Mouse (Mus musculus) midbrain, embryonic 14.5 days (tissue): ENCODE measurements around the gene Capn11. TPM values are rescaled to one million over a fixed set of nuclear protein-coding genes. Genes with fewer than 3 reads are reported as not detected.
A peak's percentile ranks its signal among the peaks of the same experiment; 100 is the strongest.

ENCODE experiments used
- ATAC-seq: fragments of 200-750 bp; cut with Nextera tagmentation; 2 replicates; pipeline ENCODE4 v1.8.0; 2017; ENCODE audit warnings: moderate number of reproducible peaks, moderate library complexity; ENCODE audit not compliant: low FRiP score, low TSS enrichment
- DNase-seq: peaks from one replicate; pipeline ENCODE4 v3.0.0-alpha.2; 2015
- H3K27ac ChIP-seq: fragments of 300-500 bp; sonication (generic); replicated peaks from 2 replicates; pipeline ENCODE4 v1.5.1; 2014; ENCODE audit warnings: mild to moderate bottlenecking, low read depth, low read length, moderate library complexity
- H3K27me3 ChIP-seq: fragments of 300-500 bp; sonication (generic); 2 replicates; pipeline ENCODE4 v1.6.1; 2014; ENCODE audit warnings: low read length, control low read depth, mixed read lengths; ENCODE audit not compliant: control insufficient read depth, insufficient read depth
- H3K36me3 ChIP-seq: fragments of 300-500 bp; sonication (generic); 2 replicates; pipeline ENCODE4 v1.6.1; 2014; ENCODE audit warnings: low read length, control low read depth; ENCODE audit not compliant: control insufficient read depth, insufficient read depth
- H3K4me1 ChIP-seq: fragments of 300-500 bp; sonication (generic); 2 replicates; pipeline ENCODE4 v1.6.1; 2014; ENCODE audit warnings: mild to moderate bottlenecking, antibody characterized with exemption, low read length, control low read depth; ENCODE audit not compliant: control insufficient read depth, insufficient read depth
- H3K4me2 ChIP-seq: fragments of 300-500 bp; sonication (generic); 2 replicates; pipeline ENCODE4 v1.6.1; 2014; ENCODE audit warnings: mild to moderate bottlenecking, low read length, moderate library complexity
- H3K4me3 ChIP-seq: fragments of 300-500 bp; sonication (generic); replicated peaks from 2 replicates; pipeline ENCODE4 v1.5.1; 2014; ENCODE audit warnings: low read depth, low read length
- H3K9ac ChIP-seq: fragments of 300-500 bp; sonication (generic); replicated peaks from 2 replicates; pipeline ENCODE4 v1.6.1; 2014; ENCODE audit warnings: mild to moderate bottlenecking, low read length, moderate library complexity
- H3K9me3 ChIP-seq: fragments of 300-500 bp; sonication (generic); 2 replicates; pipeline ENCODE4 v1.6.1; 2016; ENCODE audit warnings: low read length, control low read depth, mixed read lengths; ENCODE audit not compliant: control insufficient read depth
- WGBS: fragments of 180-500 bp; shearing (Covaris S2); extraction: QIAGEN DNeasy Blood & Tissue Kit; methylation state at CpG from one replicate; pipeline ENCODE4 v1.1.7; 2014; 5-methylcytosine and 5-hydroxymethylcytosine counted together
- polyA plus RNA-seq: library from polyadenylated mRNA; unstranded; fragments of >200 nt; fragmentation: Nextera tagmentation; extraction: Ambion mirVana; gene quantifications from 2 replicates; pipeline ENCODE4 v1.2.1, GENCODE M21; 2014

Gene Capn11
- polyA plus RNA-seq, 1 experiment from 2014 or later, result 2.4 TPM

- no peaks in the 10 kb centered on the region for H3K36me3 ChIP-seq
- WGBS, result 92% methylated on average over 4 of the region's 4 CpGs
- no peaks in the 10 kb centered on the region for H3K9me3 ChIP-seq
- H3K27ac ChIP-seq, result no peak overlapping the region
- ATAC-seq (no peak), DNase-seq (no peak)
- H3K4me3 ChIP-seq, result no peak overlapping the region
- no peak overlapping the region for H3K4me2 ChIP-seq
- H3K9ac ChIP-seq, result no peak overlapping the region
- H3K4me1 ChIP-seq, result no peaks in the 10 kb centered on the region
- H3K27me3 ChIP-seq, result no peaks in the 10 kb centered on the region
These were observed 14.9 kb downstream of the Capn11 start for GRCm38 (mm10) chr17:45644185-45644584.

- Histone ChIP-seq H3K4me3 (no peak overlapping the region), H3K4me1 (no peaks in the 10 kb centered on the region), H3K27ac (no peak overlapping the region), H3K9me3 (no peaks in the 10 kb centered on the region), H3K4me2 (no peak overlapping the region), H3K36me3 (no peaks in the 10 kb centered on the region), H3K9ac (no peak overlapping the region), H3K27me3 (no peaks in the 10 kb centered on the region)
- DNase-seq (peak; percentile 83), ATAC-seq (no peak; the same call in 1 of the 2 replicates)
- 20% methylated on average over 12 of the region's 12 CpGs for WGBS
These were observed 16.4 kb downstream of the Capn11 start for GRCm38 (mm10) chr17:45642701-45643100.

GRCm38 (mm10) chr17:45641981-45642380 lies 17.1 kb downstream of the Capn11 start:
- Histone ChIP-seq H3K4me3 (no peak overlapping the region), H3K4me2 (no peak overlapping the region), H3K9me3 (no peaks in the 10 kb centered on the region), H3K4me1 (no peaks in the 10 kb centered on the region), H3K27ac (no peak overlapping the region), H3K9ac (no peak overlapping the region), H3K36me3 (no peaks in the 10 kb centered on the region), H3K27me3 (no peaks in the 10 kb centered on the region)
- DNase-seq (no peak), ATAC-seq (no peak)
- 91% methylated on average over 8 of the region's 8 CpGs for WGBS

GRCm38 (mm10) chr17:45638596-45639295 lies 20.4 kb downstream of the Capn11 start:
- Histone ChIP-seq H3K9ac (no peak overlapping the region), H3K27me3 (no peaks in the 10 kb centered on the region), H3K27ac (no peak overlapping the region), H3K4me2 (no peak overlapping the region), H3K36me3 (no peaks in the 10 kb centered on the region), H3K4me3 (no peak overlapping the region), H3K4me1 (no peaks in the 10 kb centered on the region), H3K9me3 (no peaks in the 10 kb centered on the region)
- WGBS, result 78% methylated on average over 16 of the region's 16 CpGs
- no peak for DNase-seq
- ATAC-seq, result no peak

GRCm38 (mm10) chr17:45634033-45634432 lies 25.1 kb downstream of the Capn11 start:
- Histone ChIP-seq H3K9me3 (no peaks in the 10 kb centered on the region), H3K27me3 (no peaks in the 10 kb centered on the region), H3K4me2 (no peak overlapping the region), H3K4me3 (no peak overlapping the region), H3K27ac (no peak overlapping the region), H3K4me1 (0 out of 2 replicates have a peak, but pooled peaks cover 5% of the 10 kb centered on the region), H3K36me3 (no peaks in the 10 kb centered on the region), H3K9ac (no peak overlapping the region)
- DNase-seq (no peak), ATAC-seq (no peak)
- WGBS, result 83% methylated on average over 5 of the region's 5 CpGs

- Histone ChIP-seq H3K9ac (no peak overlapping the region), H3K27me3 (no peaks in the 10 kb centered on the region), H3K4me1 (0 out of 2 replicates have a peak, but pooled peaks cover 5% of the 10 kb centered on the region), H3K4me2 (no peak overlapping the region), H3K9me3 (no peaks in the 10 kb centered on the region), H3K36me3 (no peaks in the 10 kb centered on the region), H3K27ac (no peak overlapping the region), H3K4me3 (no peak overlapping the region)
- DNase-seq (no peak), ATAC-seq (no peak)
- 68% methylated on average over 6 of the region's 6 CpGs for WGBS
These were observed 27.2 kb downstream of the Capn11 start for GRCm38 (mm10) chr17:45631940-45632339.

GRCm38 (mm10) chr17:45630992-45631391 lies 28.1 kb downstream of the Capn11 start:
- H3K27ac ChIP-seq, result no peak overlapping the region

GRCm38 (mm10) chr17:45629861-45630694 lies 29.0 kb downstream of the Capn11 start:
- WGBS, result 1% methylated on average over 34 of the region's 34 CpGs
- peak overlapping the region; percentile 74 for H3K4me2 ChIP-seq

More at GRCm38 (mm10) chr17:45630992-45631391, 28.1 kb downstream of the Capn11 start:
- Histone ChIP-seq H3K27me3 (no peaks in the 10 kb centered on the region), H3K9me3 (no peaks in the 10 kb centered on the region), H3K9ac (no peak overlapping the region), H3K4me2 (peak overlapping the region; percentile 74), H3K4me3 (peak overlapping the region; percentile 46; the same call in 1 of the 2 replicates), H3K36me3 (no peaks in the 10 kb centered on the region), H3K4me1 (0 out of 2 replicates have a peak, but pooled peaks cover 5% of the 10 kb centered on the region)
- no peak for ATAC-seq
- DNase-seq, result no peak
- 60% methylated on average over 3 of the region's 3 CpGs for WGBS

More at GRCm38 (mm10) chr17:45629861-45630694, 29.0 kb downstream of the Capn11 start:
- H3K36me3 ChIP-seq, result no peaks in the 10 kb centered on the region
- DNase-seq (peak; percentile 87), ATAC-seq (peak; percentile 79)
- no peaks in the 10 kb centered on the region for H3K9me3 ChIP-seq
- no peaks in the 10 kb centered on the region for H3K27me3 ChIP-seq
- H3K27ac ChIP-seq, result peak overlapping the region; percentile 60
- peak overlapping the region; percentile 58 for H3K9ac ChIP-seq
- H3K4me3 ChIP-seq, result peak overlapping the region; percentile 46
- H3K4me1 ChIP-seq, result 0 out of 2 replicates have a peak, but pooled peaks cover 5% of the 10 kb centered on the region
